Mouse (Mus musculus) ovary, postnatal 10 days (tissue): ENCODE results near the gene Npdc1.

Experiments
- DNase-seq: peaks from one replicate; pipeline ENCODE4 v3.0.0; 2022; ENCODE audit warnings: low spot score

The Npdc1 gene

GRCm38 (mm10) chr2:25399051-25399450, at the start of gene Npdc1:
TSS of gene Npdc1 (plus strand) at chr2:25399351.
- DNase-seq, result no peak

GRCm38 (mm10) chr2:25349499-25349898, 49.7 kb upstream of the Npdc1 start:
- no peak for DNase-seq

GRCm38 (mm10) chr2:25350701-25351100, 48.5 kb upstream of the Npdc1 start:
- no peak for DNase-seq

GRCm38 (mm10) chr2:25354211-25354610, 44.9 kb upstream of the Npdc1 start:
- DNase-seq, result no peak

GRCm38 (mm10) chr2:25355419-25356066, 43.6 kb upstream of the Npdc1 start:
- DNase-seq, result no peak

GRCm38 (mm10) chr2:25356208-25357079, 42.7 kb upstream of the Npdc1 start, which contains the start of gene Dpp7:
TSS of gene Dpp7 (minus strand) at chr2:25356359.
- peak; percentile 49 for DNase-seq

GRCm38 (mm10) chr2:25359848-25360247, 39.3 kb upstream of the Npdc1 start:
- DNase-seq, result no peak

- DNase-seq, result no peak
Observed at GRCm38 (mm10) chr2:25363478-25364178, 35.5 kb upstream of the Npdc1 start.

GRCm38 (mm10) chr2:25364313-25364712, 34.8 kb upstream of the Npdc1 start:
- no peak for DNase-seq

- no peak for DNase-seq
Observed at GRCm38 (mm10) chr2:25364761-25365090, 34.4 kb upstream of the Npdc1 start.

- peak; percentile 62 for DNase-seq
Observed at GRCm38 (mm10) chr2:25365091-25365761, 33.9 kb upstream of the Npdc1 start, which contains the start of gene Uap1l1. TSS of gene Uap1l1 (minus strand) at chr2:25365682.

GRCm38 (mm10) chr2:25369996-25370395, 29.2 kb upstream of the Npdc1 start:
- no peak for DNase-seq

GRCm38 (mm10) chr2:25371764-25372643, 27.1 kb upstream of the Npdc1 start, which contains the start of gene Sapcd2:
TSS of gene Sapcd2 (plus strand) at chr2:25372321.
- peak; percentile 56 for DNase-seq

- no peak for DNase-seq
Observed at GRCm38 (mm10) chr2:25372644-25373391, 26.3 kb upstream of the Npdc1 start.

- DNase-seq, result no peak
Observed at GRCm38 (mm10) chr2:25373431-25373830, 25.7 kb upstream of the Npdc1 start.

- no peak for DNase-seq
Observed at GRCm38 (mm10) chr2:25376589-25376988, 22.6 kb upstream of the Npdc1 start.

- no peak for DNase-seq
Observed at GRCm38 (mm10) chr2:25384492-25384891, 14.7 kb upstream of the Npdc1 start.

- no peak for DNase-seq
Observed at GRCm38 (mm10) chr2:25391266-25391665, 7.9 kb upstream of the Npdc1 start.

- DNase-seq, result no peak
Observed at GRCm38 (mm10) chr2:25394281-25395221, 4.6 kb upstream of the Npdc1 start.
